Mouse (Mus musculus): ENCODE measurements at regions not wholly inside any gene's neighbourhood (a gene's known extent, or its start where the extent isn't known, plus 50 kb on each side); places are given as distances from the start of the nearest gene placed in this dataset.

GRCm38 (mm10) chr2:170219611-170220401 lies 71.9 kb upstream of the Zfp217 start:
- Histone ChIP-seq H3K27ac (ENCODE audit: control insufficient read depth, insufficient read depth, low read depth, low read length, poor library complexity) (peak overlapping the region; percentile 79), H3K4me1 (ENCODE audit: control insufficient read depth, insufficient read depth, low read length) (peaks cover 12% of the 10 kb centered on the region), H3K4me3 (replicated peaks; ENCODE audit: control insufficient read depth, low read depth, low read length) (peak overlapping the region; percentile 62)
- WGBS, result 25% methylated on average over 20 of the region's 20 CpGs
- TF ChIP-seq CTCF (IDR thresholded peaks at IDR 0.05; ENCODE audit: control insufficient read depth, insufficient read depth, low read length), result no peak
- no peak for TF ChIP-seq POLR2A (IDR thresholded peaks at IDR 0.05; ENCODE audit: borderline replicate concordance, control insufficient read depth, low read depth, low read length)

GRCm38 (mm10) chr2:170219161-170219581 lies 71.3 kb upstream of the Zfp217 start:
- peak overlapping the region; percentile 62 for H3K4me3 ChIP-seq (replicated peaks; ENCODE audit: control insufficient read depth, low read depth, low read length)
- H3K4me1 ChIP-seq (ENCODE audit: control insufficient read depth, insufficient read depth, low read length), result peaks cover 12% of the 10 kb centered on the region
- no peak for TF ChIP-seq POLR2A (IDR thresholded peaks at IDR 0.05; ENCODE audit: borderline replicate concordance, control insufficient read depth, low read depth, low read length)
- TF ChIP-seq CTCF (IDR thresholded peaks at IDR 0.05; ENCODE audit: control insufficient read depth, insufficient read depth, low read length), result no peak
- H3K27ac ChIP-seq (ENCODE audit: control insufficient read depth, insufficient read depth, low read depth, low read length, poor library complexity), result peak overlapping the region; percentile 79
- WGBS, result 9% methylated on average over 11 of the region's 11 CpGs

GRCm38 (mm10) chr2:170218230-170219044 lies 70.5 kb upstream of the Zfp217 start:
- Histone ChIP-seq H3K27ac (ENCODE audit: control insufficient read depth, insufficient read depth, low read depth, low read length, poor library complexity) (peak overlapping the region; percentile 74), H3K4me1 (ENCODE audit: control insufficient read depth, insufficient read depth, low read length) (peaks cover 12% of the 10 kb centered on the region), H3K4me3 (replicated peaks; ENCODE audit: control insufficient read depth, low read depth, low read length) (peak overlapping the region; percentile 42)
- WGBS, result 9% methylated on average over 22 of the region's 22 CpGs
- TF ChIP-seq POLR2A (IDR thresholded peaks at IDR 0.05; ENCODE audit: borderline replicate concordance, control insufficient read depth, low read depth, low read length) (no peak), CTCF (IDR thresholded peaks at IDR 0.05; ENCODE audit: control insufficient read depth, insufficient read depth, low read length) (peak; percentile 68)

GRCm38 (mm10) chr2:170216311-170216710 lies 68.4 kb upstream of the Zfp217 start:
- WGBS, result 88% methylated on average over 7 of the region's 7 CpGs
- TF ChIP-seq CTCF (IDR thresholded peaks at IDR 0.05; ENCODE audit: control insufficient read depth, insufficient read depth, low read length) (no peak), POLR2A (IDR thresholded peaks at IDR 0.05; ENCODE audit: borderline replicate concordance, control insufficient read depth, low read depth, low read length) (no peak)

DNA sequence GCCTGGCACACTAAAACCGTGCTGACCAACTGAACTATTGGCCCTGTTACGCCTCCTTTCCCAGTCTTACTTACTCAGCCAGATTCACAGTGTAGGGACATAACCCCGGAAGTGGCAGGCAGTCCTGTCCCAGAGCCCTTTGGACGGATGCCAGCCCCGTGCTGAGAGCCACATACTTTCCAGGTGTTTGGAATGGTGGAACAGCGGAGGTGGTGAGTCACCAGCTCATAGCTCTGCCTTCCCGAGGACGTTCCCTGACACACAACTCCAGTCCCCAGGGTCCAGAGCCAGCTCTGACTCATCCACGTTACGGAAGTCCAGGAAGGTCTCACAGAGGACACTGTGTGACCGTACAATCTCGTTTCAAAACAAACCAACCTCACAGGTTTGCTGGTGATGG lies 61.2 kb upstream of the Zfp217 start:
- H3K27ac ChIP-seq (ENCODE audit: control insufficient read depth, insufficient read depth, low read depth, low read length, poor library complexity), result no peak overlapping the region

More at GRCm38 (mm10) chr2:170216311-170216710, 68.4 kb upstream of the Zfp217 start:
- peaks cover 10% of the 10 kb centered on the region for H3K4me1 ChIP-seq (ENCODE audit: control insufficient read depth, insufficient read depth, low read length)
- no peak overlapping the region for H3K4me3 ChIP-seq (replicated peaks; ENCODE audit: control insufficient read depth, low read depth, low read length)
- no peak overlapping the region for H3K27ac ChIP-seq (ENCODE audit: control insufficient read depth, insufficient read depth, low read depth, low read length, poor library complexity)

GRCm38 (mm10) chr2:170207878-170208277 lies 60.0 kb upstream of the Zfp217 start:
- no peak overlapping the region for H3K27ac ChIP-seq (ENCODE audit: control insufficient read depth, insufficient read depth, low read depth, low read length, poor library complexity)
- peak; percentile 25; the same call in 1 of the 2 replicates for TF ChIP-seq CTCF (IDR thresholded peaks at IDR 0.05; ENCODE audit: control insufficient read depth, insufficient read depth, low read length)
- TF ChIP-seq POLR2A (IDR thresholded peaks at IDR 0.05; ENCODE audit: borderline replicate concordance, control insufficient read depth, low read depth, low read length), result no peak
- no peak overlapping the region for H3K4me3 ChIP-seq (replicated peaks; ENCODE audit: control insufficient read depth, low read depth, low read length)
- 77% methylated on average over 7 of the region's 7 CpGs for WGBS
- peaks cover 10% of the 10 kb centered on the region for H3K4me1 ChIP-seq (ENCODE audit: control insufficient read depth, insufficient read depth, low read length)

More for the DNA sequence above, 61.2 kb upstream of the Zfp217 start:
- Histone ChIP-seq H3K4me1 (ENCODE audit: control insufficient read depth, insufficient read depth, low read length) (peaks cover 8% of the 10 kb centered on the region), H3K4me3 (replicated peaks; ENCODE audit: control insufficient read depth, low read depth, low read length) (no peak overlapping the region)
- TF ChIP-seq POLR2A (IDR thresholded peaks at IDR 0.05; ENCODE audit: borderline replicate concordance, control insufficient read depth, low read depth, low read length) (no peak), CTCF (IDR thresholded peaks at IDR 0.05; ENCODE audit: control insufficient read depth, insufficient read depth, low read length) (no peak)
- WGBS, result 76% methylated on average over 12 of the region's 12 CpGs

DNA sequence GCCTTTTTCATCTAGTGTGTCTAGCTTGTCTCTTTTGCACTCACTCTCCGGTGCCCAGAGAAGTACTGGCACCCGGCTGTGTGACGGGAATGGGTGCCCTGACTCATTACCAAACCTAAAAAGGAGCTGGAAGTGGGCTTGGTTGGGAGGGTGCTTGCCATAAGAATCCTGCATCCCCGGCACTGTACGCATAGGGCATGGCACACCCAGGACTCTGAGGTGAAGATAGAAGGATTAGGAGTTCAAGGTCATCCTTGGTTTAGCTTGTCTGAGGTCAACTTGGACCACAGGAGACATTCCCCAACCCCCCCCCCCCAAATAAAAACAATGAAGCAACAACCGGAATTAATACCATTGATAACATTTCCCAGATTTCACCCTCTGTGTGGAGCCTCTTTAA lies 59.5 kb upstream of the Zfp217 start:
- TF ChIP-seq POLR2A (IDR thresholded peaks at IDR 0.05; ENCODE audit: borderline replicate concordance, control insufficient read depth, low read depth, low read length) (no peak), CTCF (IDR thresholded peaks at IDR 0.05; ENCODE audit: control insufficient read depth, insufficient read depth, low read length) (no peak)
- H3K4me1 ChIP-seq (ENCODE audit: control insufficient read depth, insufficient read depth, low read length), result peaks cover 10% of the 10 kb centered on the region
- no peak overlapping the region for H3K27ac ChIP-seq (ENCODE audit: control insufficient read depth, insufficient read depth, low read depth, low read length, poor library complexity)
- H3K4me3 ChIP-seq (replicated peaks; ENCODE audit: control insufficient read depth, low read depth, low read length), result no peak overlapping the region
- WGBS, result 87% methylated on average over 6 of the region's 6 CpGs

GRCm38 (mm10) chr2:170206870-170207269 lies 59.0 kb upstream of the Zfp217 start:
- WGBS, result 81% methylated on average over 14 of the region's 14 CpGs
- H3K27ac ChIP-seq (ENCODE audit: control insufficient read depth, insufficient read depth, low read depth, low read length, poor library complexity), result no peak overlapping the region
- TF ChIP-seq POLR2A (IDR thresholded peaks at IDR 0.05; ENCODE audit: borderline replicate concordance, control insufficient read depth, low read depth, low read length) (no peak), CTCF (IDR thresholded peaks at IDR 0.05; ENCODE audit: control insufficient read depth, insufficient read depth, low read length) (no peak)
- peaks cover 7% of the 10 kb centered on the region; the same call in 1 of the 2 replicates for H3K4me1 ChIP-seq (ENCODE audit: control insufficient read depth, insufficient read depth, low read length)
- H3K4me3 ChIP-seq (replicated peaks; ENCODE audit: control insufficient read depth, low read depth, low read length), result no peak overlapping the region

Measured in bone marrow, adult 2 months (tissue).